Mouse (Mus musculus) thymus, adult 2 months (tissue): ENCODE measurements at regions not wholly inside any gene's neighbourhood (a gene's known extent, or its start where the extent isn't known, plus 50 kb on each side); places are given as distances from the start of the nearest gene placed in this dataset.

Experiments
- DNase-seq: peaks from one replicate; pipeline ENCODE4 v3.0.0; 2021
- H3K27ac ChIP-seq: fragments of 200-500 bp; 2 replicates; pipeline ENCODE4 v1.5.1; 2012; ENCODE audit warnings: low read length, control low read depth; ENCODE audit not compliant: control insufficient read depth, insufficient read depth
- H3K27me3 ChIP-seq: fragments of 200-500 bp; 2 replicates; pipeline ENCODE4 v1.6.1; 2012; ENCODE audit warnings: mild to moderate bottlenecking, low read length, moderate library complexity, mixed read lengths; ENCODE audit not compliant: control insufficient read depth, insufficient read depth
- H3K36me3 ChIP-seq: fragments of 200-500 bp; 2 replicates; pipeline ENCODE4 v1.6.1; 2012; ENCODE audit warnings: mild to moderate bottlenecking, low read length, moderate library complexity; ENCODE audit not compliant: control insufficient read depth, insufficient read depth
- H3K4me1 ChIP-seq: fragments of 200-500 bp; replicated peaks from 2 replicates; pipeline ENCODE4 v1.6.1; 2012; ENCODE audit warnings: low read length; ENCODE audit not compliant: control insufficient read depth, insufficient read depth
- H3K4me3 ChIP-seq: fragments of 200-500 bp; 2 replicates; pipeline ENCODE4 v1.5.1; 2012; ENCODE audit warnings: mild to moderate bottlenecking, low read length, control low read depth, moderate library complexity; ENCODE audit not compliant: control insufficient read depth, insufficient read depth
- CTCF ChIP-seq: fragments of 200-500 bp; IDR thresholded peaks from 2 replicates; pipeline ENCODE4 v1.5.1; 2012; ENCODE audit warnings: mild to moderate bottlenecking, control low read depth, low read length, moderate library complexity, borderline replicate concordance; ENCODE audit not compliant: control insufficient read depth, poor library complexity, insufficient read depth; ENCODE audit errors: extremely low read depth
- POLR2A ChIP-seq: fragments of 200-500 bp; IDR thresholded peaks from 2 replicates; pipeline ENCODE4 v1.6.1; 2012; ENCODE audit warnings: mild to moderate bottlenecking, low read length, control low read depth, moderate library complexity; ENCODE audit not compliant: control insufficient read depth, poor library complexity, insufficient read depth; ENCODE audit errors: extremely low read depth
- WGBS: fragments of 180-500 bp; shearing (Covaris S2); methylation state at CpG from one replicate; pipeline ENCODE4 v1.1.7; 2018; 5-methylcytosine and 5-hydroxymethylcytosine counted together

GRCm38 (mm10) chr14:9315224-9315623, 649.2 kb upstream of the 4930452B06Rik start:
- WGBS: 84% methylated on average over 3 of the region's 3 CpGs

GRCm38 (mm10) chr14:9296145-9296544, 630.1 kb upstream of the 4930452B06Rik start:
- H3K27me3 ChIP-seq: no peaks in the 10 kb centered on the region
- no peak overlapping the region for H3K4me3 ChIP-seq
- no peak for DNase-seq
- 88% methylated on average over 1 of the region's 1 CpGs for WGBS
- H3K36me3 ChIP-seq: no peaks in the 10 kb centered on the region
- H3K27ac ChIP-seq: no peak overlapping the region
- no peaks in the 10 kb centered on the region for H3K4me1 ChIP-seq
- TF ChIP-seq CTCF: no peak
- no peak for TF ChIP-seq POLR2A

More at GRCm38 (mm10) chr14:9315224-9315623, 649.2 kb upstream of the 4930452B06Rik start:
- H3K4me3 ChIP-seq: no peak overlapping the region
- H3K4me1 ChIP-seq: no peaks in the 10 kb centered on the region
- TF ChIP-seq POLR2A (no peak), CTCF (no peak)
- H3K27ac ChIP-seq: no peak overlapping the region
- no peaks in the 10 kb centered on the region for H3K27me3 ChIP-seq
- DNase-seq: no peak
- no peaks in the 10 kb centered on the region for H3K36me3 ChIP-seq

- Histone ChIP-seq H3K36me3 (no peaks in the 10 kb centered on the region), H3K27me3 (no peaks in the 10 kb centered on the region), H3K4me1 (no peaks in the 10 kb centered on the region), H3K4me3 (no peak overlapping the region), H3K27ac (no peak overlapping the region)
- TF ChIP-seq POLR2A (no peak), CTCF (no peak)
- DNase-seq: no peak
- WGBS: 73% methylated on average over 2 of the region's 2 CpGs
These were observed 628.5 kb upstream of the 4930452B06Rik start for GRCm38 (mm10) chr14:9294555-9294954.

- Histone ChIP-seq H3K36me3 (no peaks in the 10 kb centered on the region), H3K4me1 (no peaks in the 10 kb centered on the region), H3K27me3 (no peaks in the 10 kb centered on the region), H3K27ac (no peak overlapping the region), H3K4me3 (no peak overlapping the region)
- DNase-seq: no peak
- TF ChIP-seq POLR2A (no peak), CTCF (no peak)
- WGBS: 80% methylated on average over 1 of the region's 1 CpGs
These were observed 622.1 kb upstream of the 4930452B06Rik start for GRCm38 (mm10) chr14:9288103-9288502.

DNA sequence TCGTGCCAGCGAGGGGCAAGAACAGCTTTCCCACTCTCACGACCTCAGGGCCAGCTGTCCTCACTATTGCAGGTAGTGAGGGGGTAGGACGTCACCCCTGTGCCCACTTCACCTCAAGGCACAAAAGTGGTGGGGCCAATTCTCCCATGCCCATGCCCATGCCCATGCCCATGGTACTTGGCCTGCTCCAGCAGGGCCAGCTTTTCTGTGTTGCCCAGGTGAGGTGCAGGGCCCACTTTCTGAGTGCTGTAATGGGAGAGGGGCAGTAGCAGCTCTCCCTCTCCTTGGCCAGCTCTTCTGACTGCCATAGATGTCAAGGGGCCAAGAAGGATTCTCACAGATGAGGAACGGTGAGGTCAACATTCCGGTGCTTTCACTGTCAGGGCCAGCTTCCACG, 619.6 kb upstream of the 4930452B06Rik start:
- no peak overlapping the region for H3K4me3 ChIP-seq
- no peaks in the 10 kb centered on the region for H3K4me1 ChIP-seq
- 89% methylated on average over 7 of the region's 7 CpGs for WGBS
- no peaks in the 10 kb centered on the region for H3K27me3 ChIP-seq
- H3K27ac ChIP-seq: no peak overlapping the region
- H3K36me3 ChIP-seq: no peaks in the 10 kb centered on the region
- no peak for TF ChIP-seq CTCF
- TF ChIP-seq POLR2A: no peak
- no peak for DNase-seq

GRCm38 (mm10) chr14:9284976-9285605, 619.1 kb upstream of the 4930452B06Rik start:
- TF ChIP-seq POLR2A (no peak), CTCF (no peak)
- 94% methylated on average over 2 of the region's 2 CpGs for WGBS
- no peaks in the 10 kb centered on the region for H3K36me3 ChIP-seq
- H3K27me3 ChIP-seq: no peaks in the 10 kb centered on the region
- H3K4me3 ChIP-seq: no peak overlapping the region
- DNase-seq: no peak
- H3K4me1 ChIP-seq: no peaks in the 10 kb centered on the region
- H3K27ac ChIP-seq: no peak overlapping the region

DNA sequence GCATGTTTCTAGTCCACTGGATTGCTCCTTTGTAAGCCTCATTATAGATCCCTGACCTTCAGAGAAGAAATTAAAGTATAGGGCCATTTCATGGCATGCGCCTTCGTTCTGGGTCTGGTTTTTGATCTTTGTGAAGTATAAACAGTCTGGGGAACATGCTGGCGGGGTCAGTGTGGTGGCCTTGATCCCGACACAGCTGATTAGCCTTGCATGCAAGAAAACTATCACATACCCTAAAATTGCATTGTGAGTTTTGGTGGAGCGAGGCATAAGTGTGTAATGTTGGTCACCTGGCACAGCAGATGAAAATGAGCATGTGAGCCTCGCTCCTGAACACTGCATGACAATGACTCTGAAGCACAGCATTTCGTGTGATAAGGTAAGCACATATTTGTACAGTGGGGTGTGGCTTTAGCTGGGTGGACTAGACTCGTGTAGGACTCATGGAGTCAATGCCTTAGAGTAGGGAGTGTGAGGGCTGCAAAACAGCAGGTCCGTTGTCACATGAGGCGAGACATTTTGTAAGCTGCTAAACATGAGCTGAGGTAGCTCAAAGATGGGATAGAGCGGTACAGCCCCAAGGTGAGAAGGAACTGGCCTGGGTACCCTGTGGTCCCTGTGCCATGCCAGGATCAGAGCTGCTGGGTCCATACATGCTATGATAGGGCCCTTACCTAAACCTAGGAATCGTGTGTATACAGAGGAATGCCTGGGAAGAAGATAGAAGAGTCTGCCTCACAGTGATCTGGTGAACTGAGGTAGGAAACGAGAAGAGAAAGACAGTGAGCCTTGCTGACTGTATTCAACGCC, 601.4 kb upstream of the 4930452B06Rik start:
- H3K4me3 ChIP-seq: no peak overlapping the region
- H3K27me3 ChIP-seq: no peaks in the 10 kb centered on the region
- no peak for DNase-seq
- no peaks in the 10 kb centered on the region for H3K4me1 ChIP-seq
- no peak overlapping the region for H3K27ac ChIP-seq
- 85% methylated on average over 14 of the region's 14 CpGs for WGBS
- TF ChIP-seq CTCF (no peak), POLR2A (no peak)
- H3K36me3 ChIP-seq: no peaks in the 10 kb centered on the region
